Mouse (Mus musculus) CH12.LX (cell line): Measurements from ENCODE around the gene Bnipl. TPM values are rescaled to one million over a fixed set of nuclear protein-coding genes. Genes with fewer than 3 reads are reported as not detected.

Source experiments
- DNase-seq: peaks from one replicate; pipeline ENCODE4 v3.0.0-alpha.2; 2013; ENCODE audit errors: extremely low read depth
- H3K27ac ChIP-seq: 2 replicates; pipeline ENCODE4 v1.5.1; 2012; ENCODE audit warnings: low read depth, mild to moderate bottlenecking, control low read depth, moderate library complexity; ENCODE audit not compliant: insufficient read depth
- H3K27me3 ChIP-seq: replicated peaks from 2 replicates; pipeline ENCODE3; 2012; ENCODE audit warnings: inconsistent platforms
- H3K36me3 ChIP-seq, 2 experiments: replicated peaks in 1 of 2; 2 replicates each; pipeline versions ENCODE3 to v1.6.1; 2012; ENCODE audit warnings: inconsistent platforms in 1 of 2, low read length in 1 of 2, mild to moderate bottlenecking in 1 of 2, mixed read lengths in 1 of 2, moderate library complexity in 1 of 2; ENCODE audit not compliant: control insufficient read depth in 1 of 2, insufficient read depth in 1 of 2
- H3K4me1 ChIP-seq, 2 experiments: 2 replicates each; pipeline ENCODE4 v1.6.1; 2012; ENCODE audit warnings: inconsistent platforms in 1 of 2, moderate library complexity in 1 of 2; ENCODE audit not compliant: insufficient read depth in 2 of 2, control insufficient read depth in 1 of 2
- H3K4me2 ChIP-seq: 2 replicates; pipeline ENCODE4 v1.6.1; 2012; ENCODE audit warnings: low read depth, mild to moderate bottlenecking, control low read depth; ENCODE audit not compliant: poor library complexity, insufficient read depth, severe bottlenecking
- H3K4me3 ChIP-seq, 3 experiments: fragments of 150-350 bp in 1 of 3; sonication (generic) in 1 of 3; replicated peaks in 1 of 3; 2 replicates each; pipeline versions ENCODE3 to v1.5.1; 2011 to 2012; ENCODE audit warnings: low read depth in 2 of 3, low read length in 2 of 3, mild to moderate bottlenecking in 2 of 3, moderate library complexity in 2 of 3, control low read depth in 1 of 3, improper control_type of control experiment in 1 of 3, inconsistent platforms in 1 of 3, mixed read lengths in 1 of 3; ENCODE audit not compliant: poor library complexity in 1 of 3
- H3K79me2 ChIP-seq: replicated peaks from 2 replicates; pipeline ENCODE4 v1.6.1; 2012; ENCODE audit warnings: mild to moderate bottlenecking, moderate library complexity; ENCODE audit not compliant: control insufficient read depth, poor library complexity, insufficient read depth, severe bottlenecking; ENCODE audit errors: extremely low read depth
- H3K9ac ChIP-seq: 2 replicates; pipeline ENCODE4 v1.6.1; 2012; ENCODE audit warnings: low read depth, mild to moderate bottlenecking, control low read depth, moderate library complexity; ENCODE audit not compliant: insufficient read depth
- H3K9me3 ChIP-seq: replicated peaks from 2 replicates; pipeline ENCODE3; 2012; ENCODE audit warnings: low read length, inconsistent platforms, mixed read lengths
- CTCF ChIP-seq, 2 experiments: IDR thresholded peaks in 1 of 2; conservative IDR thresholded peaks in 1 of 2; 2 replicates each; pipeline ENCODE4 v1.5.1; 2011 to 2012; ENCODE audit warnings: low read depth in 2 of 2, low read length in 2 of 2, improper control_type of control experiment in 1 of 2, inconsistent platforms in 1 of 2, mild to moderate bottlenecking in 1 of 2, moderate library complexity in 1 of 2
- ETS1 ChIP-seq: conservative IDR thresholded peaks from 2 replicates; pipeline ENCODE4 v1.6.1; 2012; ENCODE audit warnings: low read depth, mild to moderate bottlenecking, inconsistent platforms, low read length, improper control_type of control experiment, moderate library complexity
- PAX5 ChIP-seq: IDR thresholded peaks from 2 replicates; pipeline ENCODE4 v1.6.1; 2012; ENCODE audit warnings: low read length, inconsistent platforms, mixed read lengths
- POLR2AphosphoS2 ChIP-seq: IDR thresholded peaks from 2 replicates; pipeline ENCODE4 v1.6.1; 2011; ENCODE audit warnings: low read depth, low read length, improper control_type of control experiment
- RAD21 ChIP-seq: IDR thresholded peaks from 2 replicates; pipeline ENCODE4 v1.6.1; 2011; ENCODE audit warnings: low read depth, mild to moderate bottlenecking, low read length, improper control_type of control experiment, moderate library complexity
- TBP ChIP-seq: conservative IDR thresholded peaks from 2 replicates; pipeline ENCODE4 v1.6.1; 2011; ENCODE audit warnings: low read depth, low read length, improper control_type of control experiment
- TCF12 ChIP-seq: IDR thresholded peaks from 2 replicates; pipeline ENCODE4 v1.6.1; 2014; ENCODE audit warnings: low read depth, mild to moderate bottlenecking, inconsistent platforms, low read length, improper control_type of control experiment
- UBTF ChIP-seq: IDR thresholded peaks from 2 replicates; pipeline ENCODE4 v1.6.1; 2012; ENCODE audit warnings: low read depth, mild to moderate bottlenecking, inconsistent platforms, low read length, improper control_type of control experiment, moderate library complexity
- USF2 ChIP-seq: conservative IDR thresholded peaks from 2 replicates; pipeline ENCODE4 v1.6.1; 2011; ENCODE audit warnings: low read depth, low read length, improper control_type of control experiment
- ZC3H11A ChIP-seq: IDR thresholded peaks from 2 replicates; pipeline ENCODE4 v1.6.1; 2012; ENCODE audit warnings: low read depth, mild to moderate bottlenecking, inconsistent platforms, low read length, improper control_type of control experiment
- dilution Hi-C: fragments of 300-500 bp; cut with MboI; formaldehyde crosslinking; loops from 2 replicates; pipeline ENCODE4 v1.14.3; 2020; ENCODE audit warnings: low sequenced_read_pairs; ENCODE audit not compliant: extremely low pct_unique_long_range_greater_than_20kb, extremely low pct_ligation_motif_present
- in situ Hi-C: fragments of 300-500 bp; cut with MboI; formaldehyde crosslinking; loops from 3 replicates; pipeline ENCODE4 v1.14.3; 2019; ENCODE audit warnings: low sequenced_read_pairs, low pct_ligation_motif_present, low pct_unique_long_range_greater_than_20kb, mixed read lengths
- polyA plus RNA-seq: library from polyadenylated mRNA; unstranded; fragments of >175 nt; gene quantifications from 2 replicates; pipeline ENCODE4 v1.2.1, GENCODE M21; 2012; ENCODE audit warnings: low read depth; ENCODE audit not compliant: insufficient read length
- total RNA-seq, 2 experiments: library from RNA; depleted of rRNA; stranded (reverse); fragments of 300-350 nt in 1 of 2; fragments of >200 nt in 1 of 2; gene quantifications; 2 replicates each; pipeline ENCODE4 v1.2.3; 2012 to 2014

Gene Bnipl
- total and polyA plus RNA-seq, 3 experiments: 0.33 TPM; not detected in 2

- Histone ChIP-seq H3K4me1 (peaks cover 0 to 11% of the 10 kb centered on the region in 2 experiments; a peak in 2 of 4 replicates), H3K79me2 (no peaks in the 10 kb centered on the region), H3K9me3 (no peaks in the 10 kb centered on the region), H3K4me2 (no peak overlapping the region), H3K9ac (no peak overlapping the region), H3K4me3 (no peak overlapping the region), H3K27me3 (no peaks in the 10 kb centered on the region), H3K36me3 (peaks cover 33 to 60% of the 10 kb centered on the region in 2 experiments), H3K27ac (no peak overlapping the region)
- TF ChIP-seq ZC3H11A (no peak), RAD21 (peak; percentile 14), USF2 (no peak), CTCF (conservative IDR thresholded peaks at IDR 0.05 in 1 of 2, IDR thresholded peaks at IDR 0.05 in 1 of 2; ENCODE audit: low read depth in 2 of 2, low read length in 2 of 2) (peak in 1 of 2 experiments; percentile 37; a peak in 2 of 4 replicates)
- in situ Hi-C loops: no loop called here
- no peak for DNase-seq
- dilution Hi-C loops: no loop called here
These were observed 12.0 kb downstream of the Bnipl start for GRCm38 (mm10) chr3:95239022-95239421.

GRCm38 (mm10) chr3:95237541-95238099 lies 13.4 kb downstream of the Bnipl start:
- in situ Hi-C loops: no loop called here
- no peak for DNase-seq
- no peak overlapping the region for H3K9ac ChIP-seq
- H3K4me1 ChIP-seq: peaks cover 9 to 25% of the 10 kb centered on the region in 2 experiments; a peak in 3 of 4 replicates
- no peaks in the 10 kb centered on the region for H3K27me3 ChIP-seq
- no peak overlapping the region for H3K4me2 ChIP-seq
- dilution Hi-C loops: no loop called here
- H3K9me3 ChIP-seq: no peaks in the 10 kb centered on the region
- H3K79me2 ChIP-seq: no peaks in the 10 kb centered on the region; the same call in 1 of the 2 replicates
- H3K36me3 ChIP-seq: peaks cover 38 to 64% of the 10 kb centered on the region in 2 experiments
- no peak overlapping the region for H3K4me3 ChIP-seq
- TF ChIP-seq CTCF (conservative IDR thresholded peaks at IDR 0.05 in 1 of 2, IDR thresholded peaks at IDR 0.05 in 1 of 2; ENCODE audit: low read depth in 2 of 2, low read length in 2 of 2) (no peak), ETS1 (no peak), TCF12 (no peak), UBTF (no peak), PAX5 (no peak), USF2 (no peak), POLR2AphosphoS2 (0 out of 2 replicates have a peak, but pooled peaks have one; percentile 19), TBP (no peak)
- H3K27ac ChIP-seq: no peak overlapping the region
